8 mouse cellular contexts compared by ENCODE assay signal in the genomic region with DNA sequence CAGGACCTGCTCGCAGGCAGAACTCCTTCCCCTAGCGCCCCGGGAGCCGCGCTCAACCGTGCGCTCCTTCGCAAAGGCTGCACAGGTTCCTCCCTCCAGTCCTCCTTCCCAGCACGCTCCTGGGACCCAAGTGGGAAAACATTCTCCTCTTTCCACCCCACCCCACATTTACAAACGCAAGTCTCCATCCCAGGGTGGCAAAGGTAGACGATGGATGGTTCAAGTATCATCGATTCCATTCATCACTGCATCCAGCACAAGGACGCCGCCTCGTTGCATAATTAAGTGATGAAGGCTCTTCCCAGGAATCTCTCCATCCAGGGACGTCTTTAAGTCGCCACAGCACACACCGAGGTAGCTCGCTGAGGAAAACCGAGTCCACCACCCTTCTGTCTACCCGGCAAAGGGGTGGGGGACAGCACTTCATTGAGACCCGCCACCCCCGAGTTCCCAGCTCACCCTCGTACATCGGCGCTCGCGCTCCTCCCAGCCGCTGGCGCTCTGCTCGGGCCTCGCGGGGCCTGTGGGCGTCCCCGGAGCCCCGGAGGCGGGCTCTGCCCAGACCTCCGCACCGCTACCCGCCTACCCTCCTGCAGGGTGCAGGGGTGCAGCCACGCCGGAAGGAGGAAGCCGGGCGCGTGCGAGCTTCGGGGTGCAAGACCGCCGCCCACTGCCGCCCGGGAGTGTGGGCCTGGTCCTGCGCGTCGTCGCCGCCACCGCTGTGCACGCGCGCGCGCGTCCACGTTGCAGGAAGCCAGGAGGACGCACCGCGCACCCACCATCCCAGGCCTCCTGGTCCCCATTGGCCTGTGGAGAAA. TPM values are rescaled to one million over a fixed set of nuclear protein-coding genes. Genes with fewer than 3 reads are reported as not detected.
DNase-seq lines count a peak whose midpoint lies in the region; ATAC-seq and TF ChIP-seq lines count a peak whose summit lies in the region.

TSS of gene Chst10 (minus strand) at position 731 of the 818 bp plus-strand sequence.

- no peak for TF ChIP-seq EP300 in heart, postnatal 0 days (IDR thresholded peaks at IDR 0.05; ENCODE audit: low read depth)
- TF ChIP-seq EP300 in liver, embryonic 14.5 days (IDR thresholded peaks at IDR 0.05; ENCODE audit: low read depth): no peak
- TF ChIP-seq EP300 in stomach, postnatal 0 days (optimal IDR thresholded peaks at IDR 0.05): no peak

- no peaks in the 10 kb centered on the region for H3K27me3 ChIP-seq in forebrain, embryonic 13.5 days
- peaks cover 13% of the 10 kb centered on the region for H3K27me3 ChIP-seq in heart, postnatal 0 days (ENCODE audit: control insufficient read depth, insufficient read depth, low read length)
- H3K27me3 ChIP-seq in liver, embryonic 14.5 days (ENCODE audit: control insufficient read depth, insufficient read depth, low read length): peaks cover 12% of the 10 kb centered on the region
- H3K27me3 ChIP-seq in neural tube, embryonic 12.5 days (replicated peaks): no peaks in the 10 kb centered on the region
- no peaks in the 10 kb centered on the region for H3K27me3 ChIP-seq in stomach, postnatal 0 days (ENCODE audit: control insufficient read depth, insufficient read depth, low read length)

- H3K27ac ChIP-seq in forebrain, embryonic 13.5 days: peak within 1 kb of the TSS; percentile 67
- H3K27ac ChIP-seq in heart, postnatal 0 days (ENCODE audit: low read depth): no peak within 1 kb of the TSS
- H3K27ac ChIP-seq in liver, embryonic 14.5 days: no peak within 1 kb of the TSS
- H3K27ac ChIP-seq in neural tube, embryonic 12.5 days: peak within 1 kb of the TSS; percentile 82
- H3K27ac ChIP-seq in stomach, postnatal 0 days (replicated peaks): 0 out of 2 replicates have a peak within 1 kb of the TSS, but pooled peaks have one; percentile 1

- peaks cover 12% of the 10 kb centered on the region; the same call in 1 of the 2 replicates for H3K36me3 ChIP-seq in forebrain, embryonic 13.5 days (ENCODE audit: poor library complexity, severe bottlenecking)
- H3K36me3 ChIP-seq in heart, postnatal 0 days (replicated peaks; ENCODE audit: control insufficient read depth, insufficient read depth, low read length): no peaks in the 10 kb centered on the region
- no peaks in the 10 kb centered on the region for H3K36me3 ChIP-seq in liver, embryonic 14.5 days (replicated peaks; ENCODE audit: control insufficient read depth, insufficient read depth, low read depth)
- H3K36me3 ChIP-seq in neural tube, embryonic 12.5 days: peaks cover 3% of the 10 kb centered on the region; the same call in 1 of the 2 replicates
- no peaks in the 10 kb centered on the region for H3K36me3 ChIP-seq in stomach, postnatal 0 days (ENCODE audit: control insufficient read depth, insufficient read depth, low read length)

- H3K4me2 ChIP-seq in forebrain, embryonic 13.5 days: peak within 1 kb of the TSS; percentile 66
- peak within 1 kb of the TSS; percentile 82 for H3K4me2 ChIP-seq in heart, postnatal 0 days (ENCODE audit: low read depth, low read length)
- peak within 1 kb of the TSS; percentile 51 for H3K4me2 ChIP-seq in liver, embryonic 14.5 days (ENCODE audit: low read depth)
- H3K4me2 ChIP-seq in neural tube, embryonic 12.5 days (replicated peaks): peak within 1 kb of the TSS; percentile 67
- peak within 1 kb of the TSS; percentile 88 for H3K4me2 ChIP-seq in stomach, postnatal 0 days (replicated peaks; ENCODE audit: low read depth)

- H3K4me1 ChIP-seq in forebrain, embryonic 13.5 days: peaks cover 41% of the 10 kb centered on the region
- H3K4me1 ChIP-seq in heart, postnatal 0 days (ENCODE audit: control insufficient read depth, insufficient read depth): no peaks in the 10 kb centered on the region
- H3K4me1 ChIP-seq in liver, embryonic 14.5 days (replicated peaks; ENCODE audit: control insufficient read depth in 2 of 2, insufficient read depth in 2 of 2, low read length in 1 of 2): no peaks in the 10 kb centered on the region
- H3K4me1 ChIP-seq in neural tube, embryonic 12.5 days: peaks cover 19% of the 10 kb centered on the region
- peaks cover 2% of the 10 kb centered on the region; the same call in 1 of the 2 replicates for H3K4me1 ChIP-seq in stomach, postnatal 0 days (replicated peaks; ENCODE audit: control insufficient read depth, insufficient read depth)

- TF ChIP-seq CTCF in heart, postnatal 0 days (IDR thresholded peaks at IDR 0.05; ENCODE audit: low read depth): no peak
- TF ChIP-seq CTCF in liver, embryonic 14.5 days (IDR thresholded peaks at IDR 0.05; ENCODE audit: low read depth): no peak
- TF ChIP-seq CTCF in stomach, postnatal 0 days (IDR thresholded peaks at IDR 0.05; ENCODE audit: low read depth): peak; percentile 17; the same call in 1 of the 2 replicates

- peak; percentile 88 for ATAC-seq in cerebellum, adult (ENCODE audit: insufficient number of reproducible peaks, low FRiP score, low TSS enrichment)
- peak; percentile 93 for ATAC-seq in forebrain, embryonic 13.5 days
- peak; percentile 70 for ATAC-seq in heart, postnatal 0 days (ENCODE audit: insufficient read depth, low read depth)
- ATAC-seq in liver, embryonic 14.5 days (ENCODE audit: insufficient read depth): no peak
- peak; percentile 93 for ATAC-seq in neural tube, embryonic 12.5 days (ENCODE audit: low FRiP score, low read depth)
- ATAC-seq in stomach, postnatal 0 days (ENCODE audit: low FRiP score, low TSS enrichment): peak; percentile 80

- H3K4me3 ChIP-seq in forebrain, embryonic 13.5 days: peak within 1 kb of the TSS; percentile 68
- H3K4me3 ChIP-seq in heart, postnatal 0 days (ENCODE audit: low read depth, low read length): peak within 1 kb of the TSS; percentile 58
- peak within 1 kb of the TSS; percentile 30 to 41 for H3K4me3 ChIP-seq in liver, embryonic 14.5 days (ENCODE audit: insufficient read depth in 1 of 2, low read depth in 2 of 2, low read length in 2 of 2)
- H3K4me3 ChIP-seq in neural tube, embryonic 12.5 days: peak within 1 kb of the TSS; percentile 72
- H3K4me3 ChIP-seq in stomach, postnatal 0 days (ENCODE audit: low read depth, low read length): peak within 1 kb of the TSS; percentile 57

- H3K9me3 ChIP-seq in forebrain, embryonic 13.5 days (replicated peaks): no peaks in the 10 kb centered on the region
- no peaks in the 10 kb centered on the region for H3K9me3 ChIP-seq in heart, postnatal 0 days (replicated peaks; ENCODE audit: control insufficient read depth, low read length)
- H3K9me3 ChIP-seq in liver, embryonic 14.5 days (ENCODE audit: control insufficient read depth, low read length): no peaks in the 10 kb centered on the region
- no peaks in the 10 kb centered on the region for H3K9me3 ChIP-seq in neural tube, embryonic 12.5 days
- no peaks in the 10 kb centered on the region for H3K9me3 ChIP-seq in stomach, postnatal 0 days (ENCODE audit: control insufficient read depth, low read length)

- peak within 1 kb of the TSS; percentile 77 for H3K9ac ChIP-seq in forebrain, embryonic 13.5 days
- no peak within 1 kb of the TSS; the same call in 1 of the 2 replicates for H3K9ac ChIP-seq in heart, postnatal 0 days (replicated peaks; ENCODE audit: low read depth, low read length)
- H3K9ac ChIP-seq in liver, embryonic 14.5 days (replicated peaks): no peak within 1 kb of the TSS
- peak within 1 kb of the TSS; percentile 84 for H3K9ac ChIP-seq in neural tube, embryonic 12.5 days
- peak within 1 kb of the TSS; percentile 52 for H3K9ac ChIP-seq in stomach, postnatal 0 days (ENCODE audit: low read length)

- WGBS in forebrain, embryonic 13.5 days: under 1% methylated on average over 66 of the region's 67 CpGs
- WGBS in heart, postnatal 0 days: under 1% methylated on average over 67 of the region's 67 CpGs
- 1% methylated on average over 66 of the region's 67 CpGs for WGBS in liver, embryonic 14.5 days (ENCODE audit: insufficient replicate concordance)
- under 1% methylated on average over 67 of the region's 67 CpGs for WGBS in neural tube, embryonic 12.5 days
- under 1% methylated on average over 56 of the region's 67 CpGs for WGBS in stomach, postnatal 0 days

- DNase-seq in CD4-positive, CD25-positive, alpha-beta regulatory T cell, adult 2 months (ENCODE audit: low read depth, low spot score): peak; percentile 95
- peak; percentile 8 for DNase-seq in heart, postnatal 0 days (ENCODE audit: low spot score)
- DNase-seq in kidney, postnatal 36 days: peak; percentile 3 to 55
- DNase-seq in liver, embryonic 14.5 days (ENCODE audit: low read depth in 3 of 3, low spot score in 3 of 3): no peak
- DNase-seq in stomach, postnatal 0 days (ENCODE audit: low spot score): peak; percentile 71

RNA-seq across cellular contexts. Expression of gene Chst10, which starts in this region (rescaled TPM):
- 30.5 and 33.8 TPM in 2 replicates for polyA plus RNA-seq in forebrain, embryonic 13.5 days (2015; fragmentation: Nextera tagmentation; extraction: Ambion mirVana)
- total RNA-seq in heart, postnatal 0 days (2014; rRNA removed; ENCODE audit: low replicate concordance): 0.04 TPM in 1 of 2 replicates, not detected in the other
- 0.54 and 0.55 TPM in 2 replicates for polyA plus RNA-seq in heart, postnatal 0 days (2015; fragmentation: Nextera tagmentation; extraction: Ambion mirVana)
- polyA plus RNA-seq in liver, embryonic 14.5 days (2012; rRNA removed): 0.06 and 0.07 TPM in 2 replicates
- 0.09 and 0.11 TPM in 2 replicates for polyA plus RNA-seq in liver, embryonic 14.5 days (2014; fragmentation: Nextera tagmentation; extraction: Ambion mirVana)
- polyA plus RNA-seq in neural tube, embryonic 12.5 days (2016; fragmentation: Nextera tagmentation; extraction: Ambion mirVana): 29.4 and 32.7 TPM in 2 replicates
- polyA plus RNA-seq in stomach, postnatal 0 days (2015; fragmentation: Nextera tagmentation; extraction: Ambion mirVana): 1.3 and 1.8 TPM in 2 replicates

Comparison
In these comparisons a context has a peak if more than half of its experiments do, and no peak if none do; other contexts are left out.
1. RNA of gene Chst10 (polyA plus RNA-seq): 30.5 to 33.8 TPM in forebrain, embryonic 13.5 days and 29.4 to 32.7 TPM in neural tube, embryonic 12.5 days; 1.3 to 1.8 TPM in stomach, postnatal 0 days, 0.54 to 0.55 TPM in heart, postnatal 0 days and 0.06 to 0.11 TPM in liver, embryonic 14.5 days; every median in the first group is over 10 times any median in the second.
2. Peak in DNase-seq, ATAC-seq, H3K4me3 ChIP-seq and H3K4me2 ChIP-seq in heart, postnatal 0 days; RNA of the gene not detected or under 1 TPM.
3. DNase-seq: peak in CD4-positive, CD25-positive, alpha-beta regulatory T cell, adult 2 months (single experiment), kidney, postnatal 36 days (2 of 2) and stomach, postnatal 0 days (single experiment); none in liver, embryonic 14.5 days (0 of 3).
4. H3K27ac ChIP-seq: peak in forebrain, embryonic 13.5 days (single experiment), neural tube, embryonic 12.5 days (single experiment) and stomach, postnatal 0 days (single experiment); none in heart, postnatal 0 days (single experiment) and liver, embryonic 14.5 days (single experiment).
5. H3K9ac ChIP-seq: peak in forebrain, embryonic 13.5 days (single experiment), neural tube, embryonic 12.5 days (single experiment) and stomach, postnatal 0 days (single experiment); none in heart, postnatal 0 days (single experiment) and liver, embryonic 14.5 days (single experiment).
6. Peak in every context shown above with its lines, with median percentiles within 50 percentile points of each other: H3K4me2 ChIP-seq and H3K4me3 ChIP-seq.